Comparison of ENCODE assay signal across 26 mouse cellular contexts in the genomic region with DNA sequence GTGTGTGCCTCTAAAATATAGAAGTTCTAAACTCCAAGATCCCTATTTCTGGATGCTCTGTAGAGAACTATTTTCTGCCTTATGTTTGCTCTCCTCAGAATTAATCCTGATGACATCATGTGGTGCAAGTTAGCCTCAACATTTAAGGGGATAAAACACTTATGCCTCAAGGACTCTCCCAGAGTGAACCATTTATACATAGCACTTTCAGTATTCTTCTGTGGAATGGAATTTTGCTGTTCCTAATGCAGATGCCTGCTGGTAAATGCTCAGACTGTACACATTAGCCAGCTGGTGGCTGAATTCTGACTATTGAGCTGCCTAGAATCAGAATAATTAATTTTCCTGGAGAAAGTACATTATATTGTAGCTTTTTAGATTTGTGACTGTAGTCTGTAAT.
"Had no signal": no experiment of that assay in that cellular context is flagged by ENCODE, and none has a peak within 500 bp of the region (broad histone marks: within the 10 kb centered on the region; RNA-seq: fewer than 3 reads in every experiment).

No protein-coding gene starts in this region.

- H3K4me3 ChIP-seq: gastrocnemius, adult 2 months; heart, embryonic 10.5 days; heart, embryonic 12.5 days; hindbrain, embryonic 10.5 days; hindbrain, embryonic 12.5 days; hindbrain, embryonic 15.5 days; intestine, embryonic 15.5 days; layer of hippocampus, adult 2 months; left cerebral cortex, adult 2 months; limb, embryonic 10.5 days; limb, embryonic 12.5 days; liver, embryonic 13.5 days had no signal

- H3K4me1 ChIP-seq: heart, embryonic 10.5 days; heart, embryonic 12.5 days; hindbrain, embryonic 10.5 days; hindbrain, embryonic 12.5 days; hindbrain, embryonic 15.5 days; intestine, embryonic 15.5 days; limb, embryonic 10.5 days; limb, embryonic 12.5 days; liver, embryonic 13.5 days had no signal

- H3K9me3 ChIP-seq: heart, embryonic 10.5 days; heart, embryonic 12.5 days; hindbrain, embryonic 10.5 days; hindbrain, embryonic 12.5 days; hindbrain, embryonic 15.5 days; intestine, embryonic 15.5 days; limb, embryonic 10.5 days; limb, embryonic 12.5 days; liver, embryonic 13.5 days had no signal

- DNase-seq: gastrocnemius, adult 2 months; gastrocnemius, postnatal 10 days; gastrocnemius, postnatal 25 days; heart, adult 18-20 months; heart, postnatal 10 days; heart, postnatal 4 days; kidney, adult 18-20 months; kidney, adult 8-10 months; kidney, postnatal 10 days; kidney, postnatal 25 days; kidney, postnatal 4 days; liver; liver, embryonic 13.5 days had no signal

- H3K27me3 ChIP-seq: heart, embryonic 12.5 days; hindbrain, embryonic 12.5 days; hindbrain, embryonic 15.5 days; intestine, embryonic 15.5 days; limb, embryonic 12.5 days; liver, embryonic 13.5 days had no signal

- ATAC-seq: inflammation-experienced regulatory T-cells, adult 6 months; intestine, embryonic 15.5 days; intestine, postnatal 0 days had no signal

- H3K36me3 ChIP-seq: heart, embryonic 10.5 days; heart, embryonic 12.5 days; hindbrain, embryonic 10.5 days; hindbrain, embryonic 12.5 days; hindbrain, embryonic 15.5 days; intestine, embryonic 15.5 days; limb, embryonic 10.5 days; limb, embryonic 12.5 days; liver, embryonic 13.5 days had no signal

- H3K9ac ChIP-seq: heart, embryonic 12.5 days; hindbrain, embryonic 12.5 days; hindbrain, embryonic 15.5 days; intestine, embryonic 15.5 days; limb, embryonic 12.5 days; liver, embryonic 13.5 days had no signal

- H3K27ac ChIP-seq: gastrocnemius, adult 2 months; heart, embryonic 10.5 days; hindbrain, embryonic 10.5 days; hindbrain, embryonic 12.5 days; hindbrain, embryonic 15.5 days; intestine, embryonic 15.5 days; layer of hippocampus, adult 2 months; left cerebral cortex, adult 2 months; limb, embryonic 10.5 days; limb, embryonic 12.5 days; liver, embryonic 13.5 days had no signal

- H3K4me2 ChIP-seq: heart, embryonic 12.5 days; hindbrain, embryonic 12.5 days; hindbrain, embryonic 15.5 days; intestine, embryonic 15.5 days; limb, embryonic 12.5 days; liver, embryonic 11.5 days; liver, embryonic 13.5 days had no signal
